Mouse (Mus musculus): ENCODE data around the gene Adig. TPM values are rescaled to one million over a fixed set of nuclear protein-coding genes. Genes with fewer than 3 reads are reported as not detected.

The Adig gene
- total RNA-seq, 1 experiment = not detected

DNA sequence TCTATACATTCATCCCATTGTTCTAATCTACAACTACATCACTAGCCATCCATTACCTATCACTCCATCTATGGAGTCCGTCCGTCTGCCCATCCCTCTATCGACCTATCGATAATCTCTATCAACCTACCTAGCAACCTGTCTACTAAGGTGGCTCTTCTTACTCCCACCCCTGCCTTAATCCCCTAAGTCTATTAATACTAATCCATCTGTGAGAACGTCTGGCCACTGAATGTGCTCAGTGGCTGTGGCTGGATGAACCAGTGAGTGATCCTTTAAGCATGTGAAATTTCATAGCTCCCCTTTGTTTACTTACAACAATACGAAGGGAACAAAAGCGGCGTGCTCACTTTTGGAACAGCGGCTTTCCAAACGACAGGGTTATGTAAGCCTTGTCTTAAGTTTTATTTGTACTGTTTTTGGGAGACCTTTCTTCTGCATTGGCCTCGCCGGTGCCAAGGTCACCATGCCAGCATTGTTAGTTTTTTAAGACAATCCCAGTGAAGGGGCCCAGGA is 11.5 kb downstream of the Adig start:
- Histone ChIP-seq H3K9ac (ENCODE audit: insufficient read depth, low read depth, low read length, poor library complexity, severe bottlenecking) (no peak overlapping the region), H3K4me1 (ENCODE audit: control insufficient read depth in 2 of 2, insufficient read depth in 2 of 2, low read length in 2 of 2, poor library complexity in 1 of 2) (0 out of 4 replicates have a peak, but pooled peaks cover 0 to 4% of the 10 kb centered on the region in 2 experiments), H3K27ac (ENCODE audit: insufficient read depth, low read depth, low read length, poor library complexity, severe bottlenecking) (no peak overlapping the region), H3K9me3 (ENCODE audit: control insufficient read depth, insufficient read depth, low read depth, low read length) (no peaks in the 10 kb centered on the region), H3K36me3 (ENCODE audit: control insufficient read depth, insufficient read depth, low read length, poor library complexity, severe bottlenecking) (no peaks in the 10 kb centered on the region), H3K4me3 (ENCODE audit: insufficient read depth in 1 of 2, low read depth in 1 of 2, low read length in 2 of 2, poor library complexity in 1 of 2, severe bottlenecking in 1 of 2) (no peak overlapping the region)
- in situ Hi-C loops (cut with MboI; ENCODE audit: low sequenced_read_pairs in 2 of 2, unreplicated experiment in 2 of 2) = no loop called here
- TF ChIP-seq ZNF384 (IDR thresholded peaks at IDR 0.05; ENCODE audit: low read depth, low read length) (no peak), HCFC1 (IDR thresholded peaks at IDR 0.05; ENCODE audit: borderline replicate concordance, insufficient read depth, low read length) (no peak), MAFK (IDR thresholded peaks at IDR 0.05; ENCODE audit: insufficient read depth, low read depth, low read length) (no peak), ZC3H11A (IDR thresholded peaks at IDR 0.05; ENCODE audit: borderline replicate concordance, low read depth, low read length) (no peak), CHD2 (IDR thresholded peaks at IDR 0.05; ENCODE audit: low read depth, low read length) (no peak)
- DNase-seq (ENCODE audit: low read depth, low spot score) = no peak

DNA sequence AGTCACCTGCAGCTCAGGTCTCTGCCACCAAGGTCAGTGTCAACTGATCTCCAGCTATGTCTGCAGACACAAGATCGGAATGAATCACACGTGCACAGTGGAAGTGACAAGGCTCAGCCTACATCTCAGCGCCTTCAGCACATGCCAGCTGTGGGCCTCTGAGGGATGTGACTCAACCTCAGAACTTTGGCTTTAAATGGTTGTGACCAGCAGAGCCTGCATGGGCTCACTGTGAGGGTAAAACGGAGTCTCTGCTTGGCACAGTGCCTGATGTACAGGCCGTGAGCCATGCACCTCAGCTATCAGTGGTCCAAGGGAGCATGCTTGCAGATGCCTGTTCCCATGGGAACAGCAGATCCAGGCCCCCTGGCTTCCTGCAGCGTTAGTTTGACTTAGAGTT is 16.2 kb downstream of the Adig start:
- no peak for DNase-seq (ENCODE audit: low read depth, low spot score)
- TF ChIP-seq CHD2 (IDR thresholded peaks at IDR 0.05; ENCODE audit: low read depth, low read length) (no peak), MAFK (IDR thresholded peaks at IDR 0.05; ENCODE audit: insufficient read depth, low read depth, low read length) (no peak), ZC3H11A (IDR thresholded peaks at IDR 0.05; ENCODE audit: borderline replicate concordance, low read depth, low read length) (no peak)
- Histone ChIP-seq H3K36me3 (ENCODE audit: control insufficient read depth, insufficient read depth, low read length, poor library complexity, severe bottlenecking) (no peaks in the 10 kb centered on the region), H3K9ac (ENCODE audit: insufficient read depth, low read depth, low read length, poor library complexity, severe bottlenecking) (no peak overlapping the region), H3K4me3 (ENCODE audit: insufficient read depth in 1 of 2, low read depth in 1 of 2, low read length in 2 of 2, poor library complexity in 1 of 2, severe bottlenecking in 1 of 2) (no peak overlapping the region), H3K9me3 (ENCODE audit: control insufficient read depth, insufficient read depth, low read depth, low read length) (no peaks in the 10 kb centered on the region), H3K27ac (ENCODE audit: insufficient read depth, low read depth, low read length, poor library complexity, severe bottlenecking) (no peak overlapping the region), H3K4me1 (ENCODE audit: control insufficient read depth in 2 of 2, insufficient read depth in 2 of 2, low read length in 2 of 2, poor library complexity in 1 of 2) (no peaks in the 10 kb centered on the region)
- in situ Hi-C loops (cut with MboI; ENCODE audit: low sequenced_read_pairs in 2 of 2, unreplicated experiment in 2 of 2) = no loop called here

DNA sequence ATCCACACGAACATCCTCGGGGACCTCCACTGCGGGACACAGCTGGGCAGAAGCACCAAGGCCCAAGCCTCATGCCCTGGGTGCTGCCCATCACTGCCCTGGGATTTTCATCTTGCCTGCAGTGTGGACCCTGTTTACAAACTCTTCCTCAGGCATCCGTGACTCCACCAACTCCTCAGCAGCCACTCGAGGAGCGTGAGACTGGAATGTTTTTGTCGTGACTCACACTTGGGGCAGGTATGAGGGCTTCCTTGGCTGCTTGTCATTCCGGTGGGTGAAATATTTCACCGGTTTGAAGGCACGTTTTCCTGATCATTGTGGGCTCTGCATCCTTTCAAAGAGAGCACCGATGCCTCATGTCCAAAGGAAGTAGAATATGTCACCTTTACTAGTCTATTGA is 16.7 kb downstream of the Adig start:
- H3K4me3 ChIP-seq (ENCODE audit: insufficient read depth in 1 of 2, low read depth in 1 of 2, low read length in 2 of 2, poor library complexity in 1 of 2, severe bottlenecking in 1 of 2) = no peak overlapping the region
- in situ Hi-C loops (cut with MboI; ENCODE audit: low sequenced_read_pairs in 2 of 2, unreplicated experiment in 2 of 2) = no loop called here
- no peak overlapping the region for H3K9ac ChIP-seq (ENCODE audit: insufficient read depth, low read depth, low read length, poor library complexity, severe bottlenecking)
- TF ChIP-seq ZNF384 (IDR thresholded peaks at IDR 0.05; ENCODE audit: low read depth, low read length) (no peak), ZC3H11A (IDR thresholded peaks at IDR 0.05; ENCODE audit: borderline replicate concordance, low read depth, low read length) (no peak), MAFK (IDR thresholded peaks at IDR 0.05; ENCODE audit: insufficient read depth, low read depth, low read length) (no peak), CHD2 (IDR thresholded peaks at IDR 0.05; ENCODE audit: low read depth, low read length) (no peak), HCFC1 (IDR thresholded peaks at IDR 0.05; ENCODE audit: borderline replicate concordance, insufficient read depth, low read length) (no peak)
- no peaks in the 10 kb centered on the region for H3K4me1 ChIP-seq (ENCODE audit: control insufficient read depth in 2 of 2, insufficient read depth in 2 of 2, low read length in 2 of 2, poor library complexity in 1 of 2)
- H3K9me3 ChIP-seq (ENCODE audit: control insufficient read depth, insufficient read depth, low read depth, low read length) = no peaks in the 10 kb centered on the region
- H3K27ac ChIP-seq (ENCODE audit: insufficient read depth, low read depth, low read length, poor library complexity, severe bottlenecking) = no peak overlapping the region
- no peaks in the 10 kb centered on the region for H3K36me3 ChIP-seq (ENCODE audit: control insufficient read depth, insufficient read depth, low read length, poor library complexity, severe bottlenecking)
- no peak for DNase-seq (ENCODE audit: low read depth, low spot score)

DNA sequence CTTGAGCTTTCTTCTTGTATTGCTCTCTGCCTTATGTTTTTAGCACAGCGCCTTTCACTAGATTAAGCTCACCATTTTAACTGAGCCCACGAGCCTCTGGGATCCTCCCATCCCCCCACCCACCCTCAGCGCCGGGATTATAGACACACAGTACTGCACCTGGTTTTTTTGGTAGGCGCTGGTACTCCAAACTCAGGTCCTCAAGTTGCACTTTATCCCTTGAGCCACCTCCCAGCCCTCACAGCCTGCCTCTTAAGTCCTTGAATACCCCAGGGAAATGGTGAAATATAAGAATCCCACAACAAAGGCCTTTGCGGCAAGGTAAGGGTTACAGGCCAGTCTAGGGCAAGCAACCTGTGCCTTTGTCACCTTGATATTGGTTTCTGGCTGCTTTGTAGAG is 17.4 kb downstream of the Adig start:
- Histone ChIP-seq H3K36me3 (ENCODE audit: control insufficient read depth, insufficient read depth, low read length, poor library complexity, severe bottlenecking) (no peaks in the 10 kb centered on the region), H3K9ac (ENCODE audit: insufficient read depth, low read depth, low read length, poor library complexity, severe bottlenecking) (no peak overlapping the region), H3K4me1 (ENCODE audit: control insufficient read depth in 2 of 2, insufficient read depth in 2 of 2, low read length in 2 of 2, poor library complexity in 1 of 2) (no peaks in the 10 kb centered on the region), H3K4me3 (ENCODE audit: insufficient read depth in 1 of 2, low read depth in 1 of 2, low read length in 2 of 2, poor library complexity in 1 of 2, severe bottlenecking in 1 of 2) (no peak overlapping the region), H3K9me3 (ENCODE audit: control insufficient read depth, insufficient read depth, low read depth, low read length) (no peaks in the 10 kb centered on the region), H3K27ac (ENCODE audit: insufficient read depth, low read depth, low read length, poor library complexity, severe bottlenecking) (no peak overlapping the region)
- in situ Hi-C loops (cut with MboI; ENCODE audit: low sequenced_read_pairs in 2 of 2, unreplicated experiment in 2 of 2) = no loop called here
- TF ChIP-seq CHD2 (IDR thresholded peaks at IDR 0.05; ENCODE audit: low read depth, low read length) (no peak), ZC3H11A (IDR thresholded peaks at IDR 0.05; ENCODE audit: borderline replicate concordance, low read depth, low read length) (no peak), HCFC1 (IDR thresholded peaks at IDR 0.05; ENCODE audit: borderline replicate concordance, insufficient read depth, low read length) (no peak), MAFK (IDR thresholded peaks at IDR 0.05; ENCODE audit: insufficient read depth, low read depth, low read length) (no peak), ZNF384 (IDR thresholded peaks at IDR 0.05; ENCODE audit: low read depth, low read length) (no peak)
- DNase-seq (ENCODE audit: low read depth, low spot score) = no peak

DNA sequence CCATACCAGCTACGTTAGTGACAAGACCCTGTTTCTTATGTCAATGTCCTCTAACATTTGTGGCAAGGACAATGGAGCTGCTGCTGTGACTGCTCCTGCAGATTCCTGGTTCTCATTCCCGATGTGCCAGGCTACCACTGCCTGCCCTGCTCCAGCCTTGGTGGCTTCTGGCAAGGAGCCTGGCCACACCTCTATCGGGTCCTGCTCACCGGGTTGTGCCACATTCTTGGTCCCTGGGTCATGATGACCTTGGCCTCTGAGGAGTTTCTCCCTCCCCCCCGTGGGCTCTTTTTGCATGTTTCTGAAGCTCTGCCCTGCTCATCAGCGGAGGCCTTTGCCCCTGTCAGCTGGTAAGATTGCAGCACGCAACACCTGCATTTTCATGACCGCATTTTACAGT is 20.6 kb downstream of the Adig start:
- DNase-seq (ENCODE audit: low read depth, low spot score) = no peak
- H3K36me3 ChIP-seq (ENCODE audit: control insufficient read depth, insufficient read depth, low read length, poor library complexity, severe bottlenecking) = no peaks in the 10 kb centered on the region
- no peak overlapping the region for H3K9ac ChIP-seq (ENCODE audit: insufficient read depth, low read depth, low read length, poor library complexity, severe bottlenecking)
- H3K4me1 ChIP-seq (ENCODE audit: control insufficient read depth in 2 of 2, insufficient read depth in 2 of 2, low read length in 2 of 2, poor library complexity in 1 of 2) = no peaks in the 10 kb centered on the region
- no peaks in the 10 kb centered on the region for H3K9me3 ChIP-seq (ENCODE audit: control insufficient read depth, insufficient read depth, low read depth, low read length)
- in situ Hi-C loops (cut with MboI; ENCODE audit: low sequenced_read_pairs in 2 of 2, unreplicated experiment in 2 of 2) = no loop called here
- no peak overlapping the region for H3K27ac ChIP-seq (ENCODE audit: insufficient read depth, low read depth, low read length, poor library complexity, severe bottlenecking)
- H3K4me3 ChIP-seq (ENCODE audit: insufficient read depth in 1 of 2, low read depth in 1 of 2, low read length in 2 of 2, poor library complexity in 1 of 2, severe bottlenecking in 1 of 2) = no peak overlapping the region
- TF ChIP-seq CHD2 (IDR thresholded peaks at IDR 0.05; ENCODE audit: low read depth, low read length) = no peak
- TF ChIP-seq ZNF384 (IDR thresholded peaks at IDR 0.05; ENCODE audit: low read depth, low read length) = no peak
- no peak for TF ChIP-seq ZC3H11A (IDR thresholded peaks at IDR 0.05; ENCODE audit: borderline replicate concordance, low read depth, low read length)
- TF ChIP-seq MAFK (IDR thresholded peaks at IDR 0.05; ENCODE audit: insufficient read depth, low read depth, low read length) = no peak
- TF ChIP-seq HCFC1 (IDR thresholded peaks at IDR 0.05; ENCODE audit: borderline replicate concordance, insufficient read depth, low read length) = no peak
